Mouse (Mus musculus) right cerebral cortex, postnatal 14 days (tissue): Measurements from ENCODE around the gene Slc2a9.

Experiments used
- DNase-seq: peaks from one replicate; pipeline ENCODE4 v3.0.0; 2022

Gene Slc2a9

DNA sequence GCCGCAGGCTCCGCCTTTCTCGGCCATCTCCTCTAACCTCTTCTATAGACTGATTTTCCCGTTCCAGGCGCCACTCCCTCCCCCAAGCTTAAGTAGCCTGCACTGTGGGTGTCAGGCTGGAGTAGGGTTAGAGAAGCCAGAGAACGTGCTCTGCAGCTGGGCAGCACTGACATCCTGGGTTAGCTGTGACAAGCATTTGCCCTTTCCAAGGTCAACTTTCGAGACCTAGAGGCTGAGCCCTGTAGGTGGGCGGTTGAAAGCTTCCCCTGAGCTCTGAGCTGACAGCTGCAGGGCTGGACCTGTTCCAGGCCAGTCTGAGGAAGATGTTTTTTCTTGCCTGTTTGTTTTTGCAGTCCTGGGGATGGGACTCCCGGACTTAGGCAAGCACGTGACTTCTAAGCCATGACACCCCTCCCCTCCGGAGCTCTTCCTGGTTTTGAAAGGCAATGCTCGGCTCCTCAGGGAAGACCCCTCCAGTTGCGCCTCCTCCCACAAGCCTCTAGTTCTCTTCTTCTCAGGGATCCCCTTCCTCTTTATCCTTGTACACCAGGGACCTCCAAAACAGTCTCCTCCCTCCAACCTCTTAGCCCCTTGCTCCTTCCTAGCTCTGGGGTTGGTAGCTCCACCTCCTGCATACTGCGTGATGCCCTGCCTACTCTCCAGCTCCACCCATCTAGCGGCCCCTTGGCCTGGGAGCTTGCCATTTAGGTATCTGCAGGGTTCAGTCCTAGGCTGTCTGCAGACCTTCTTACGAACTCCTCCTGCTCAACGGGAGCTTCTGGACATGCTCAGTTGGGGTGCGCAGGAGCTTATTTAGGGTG is 136.1 kb downstream of the Slc2a9 start:
- peak; percentile 19 for DNase-seq

DNA sequence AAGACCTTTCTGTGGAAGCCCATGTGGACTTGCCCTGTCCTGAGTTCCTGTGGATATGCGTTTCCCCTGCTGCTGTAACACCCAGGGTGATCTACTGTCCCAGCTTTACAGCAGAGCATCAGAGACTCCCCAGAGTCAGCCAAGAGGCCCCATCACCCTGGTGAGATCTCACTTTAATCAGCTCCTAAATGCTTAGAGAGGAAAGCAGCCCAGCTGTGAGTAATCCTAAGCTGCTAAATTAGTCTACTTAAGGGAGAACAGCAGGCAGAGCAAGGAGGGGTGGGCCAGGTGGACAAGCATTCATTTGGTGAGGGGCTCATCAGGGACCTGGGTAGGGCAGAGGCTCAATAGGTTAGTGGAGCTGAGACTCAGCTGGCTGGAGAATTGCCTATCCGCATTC is 137.4 kb downstream of the Slc2a9 start:
- no peak for DNase-seq

DNA sequence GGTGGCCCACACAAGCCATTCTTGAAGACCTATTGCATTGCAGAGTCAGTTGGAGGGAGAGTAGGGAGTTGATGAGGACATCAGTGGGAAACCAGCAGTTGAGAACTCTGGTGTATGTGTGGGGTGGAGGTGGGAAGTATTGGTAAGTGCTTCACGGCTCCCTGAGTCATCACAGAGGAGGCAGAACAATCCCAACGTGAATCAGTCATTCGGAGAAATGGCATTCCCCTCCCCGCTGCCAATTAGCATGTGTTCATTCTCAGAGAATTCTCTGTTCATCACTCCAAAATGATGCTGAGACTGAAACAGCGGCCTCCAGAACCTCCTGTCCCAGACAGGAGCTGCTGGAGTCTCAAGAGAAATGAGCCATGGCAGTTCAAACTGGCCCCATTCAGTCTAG is 138.5 kb downstream of the Slc2a9 start:
- DNase-seq: no peak

- DNase-seq: no peak
These were observed 143.2 kb downstream of the Slc2a9 start for GRCm38 (mm10) chr5:38359716-38360115.

GRCm38 (mm10) chr5:38356927-38357326 is 146.0 kb downstream of the Slc2a9 start:
- DNase-seq: no peak

DNA sequence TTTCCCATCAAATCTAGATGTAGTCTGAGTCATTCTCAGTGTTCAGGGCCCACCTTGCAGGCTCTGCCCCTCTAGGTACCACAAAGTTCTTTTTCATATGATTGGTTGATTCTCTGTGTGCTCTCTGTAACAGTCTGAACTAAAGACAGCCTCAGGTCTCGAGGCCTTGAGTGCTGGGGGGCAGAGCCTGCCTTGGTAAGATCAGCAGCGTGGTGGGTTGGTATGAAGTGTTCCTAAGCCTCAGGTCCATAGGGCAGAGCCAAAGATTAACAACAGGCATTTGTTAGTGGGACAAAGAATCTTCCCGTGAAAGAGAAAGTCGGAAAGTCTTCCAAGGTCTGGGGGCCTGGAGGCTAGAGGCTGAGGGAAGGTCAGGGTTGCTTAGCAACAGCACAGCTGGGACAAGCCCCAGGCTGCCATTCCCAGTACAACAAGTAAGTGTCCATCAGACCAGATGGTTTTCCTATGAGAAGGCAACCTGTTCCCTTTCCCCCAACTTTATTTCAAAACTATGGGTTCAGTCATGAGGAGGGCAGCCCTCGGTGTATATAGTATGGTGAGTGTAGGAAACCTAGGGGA is 152.5 kb downstream of the Slc2a9 start:
- DNase-seq: no peak

DNA sequence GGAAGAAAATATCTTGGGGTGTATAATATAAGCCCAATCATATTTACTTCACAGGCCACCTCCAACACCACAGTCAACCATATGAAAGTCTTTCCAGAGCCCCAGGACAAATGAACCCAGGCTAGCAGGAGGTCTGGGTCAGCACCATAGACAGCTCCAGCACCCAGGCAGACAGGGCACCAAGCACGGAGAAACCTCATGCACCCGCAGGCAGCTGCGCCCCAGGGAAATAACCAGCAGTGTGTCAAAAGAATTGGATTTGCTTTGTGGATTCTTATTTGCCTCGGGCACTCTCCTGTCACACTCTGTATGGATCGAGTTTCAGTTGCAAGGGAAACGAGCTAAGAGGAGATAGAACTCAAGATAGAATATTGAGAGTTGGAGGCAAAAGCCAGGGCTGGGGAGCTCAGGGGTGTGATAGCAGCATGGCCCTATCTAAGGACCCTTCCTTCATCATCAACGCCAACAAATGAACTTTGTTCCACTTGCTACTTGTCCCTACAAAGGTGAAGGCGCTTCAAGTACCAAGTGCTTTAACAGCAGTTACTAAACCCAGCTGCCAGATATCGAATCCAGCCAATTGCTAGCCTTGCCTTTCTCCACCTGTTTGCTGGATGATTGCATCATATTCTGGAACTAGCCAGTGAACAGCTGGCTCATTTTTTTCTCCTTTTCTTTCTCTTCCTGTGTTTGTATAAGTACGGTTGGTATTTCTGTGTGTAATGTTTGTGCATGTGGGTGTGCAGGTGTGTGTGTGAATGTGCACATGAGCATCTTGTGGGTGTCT is 156.1 kb downstream of the Slc2a9 start:
- DNase-seq: no peak

DNA sequence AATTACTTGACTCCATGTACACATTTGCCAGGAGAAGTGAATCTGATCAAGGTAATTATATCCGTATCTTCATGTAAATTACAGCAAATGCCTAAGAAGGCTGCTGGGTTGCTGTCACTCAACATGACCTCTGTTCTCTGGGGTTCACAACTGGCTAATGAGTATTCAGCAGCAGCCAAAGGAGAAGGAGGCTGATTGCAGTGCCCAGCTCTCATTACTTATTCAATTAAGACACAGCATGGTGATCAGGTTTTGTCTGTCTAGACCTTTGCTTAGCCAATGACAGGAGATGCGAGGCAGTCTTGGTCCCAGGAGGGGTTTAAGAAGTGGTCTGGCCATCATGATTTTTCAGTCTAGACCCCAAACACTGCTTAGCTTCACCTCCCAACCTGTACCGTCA is 159.8 kb downstream of the Slc2a9 start:
- DNase-seq: no peak

GRCm38 (mm10) chr5:38334582-38334981 is 168.4 kb downstream of the Slc2a9 start:
- no peak for DNase-seq

- DNase-seq: no peak
These were observed 169.6 kb downstream of the Slc2a9 start for GRCm38 (mm10) chr5:38333381-38333780.

- DNase-seq: no peak
These were observed 183.8 kb downstream of the Slc2a9 start, which contains the start of gene Drd5 for GRCm38 (mm10) chr5:38318966-38319786. Gene Drd5, plus strand, starts transcription at chr5:38319367.

DNA sequence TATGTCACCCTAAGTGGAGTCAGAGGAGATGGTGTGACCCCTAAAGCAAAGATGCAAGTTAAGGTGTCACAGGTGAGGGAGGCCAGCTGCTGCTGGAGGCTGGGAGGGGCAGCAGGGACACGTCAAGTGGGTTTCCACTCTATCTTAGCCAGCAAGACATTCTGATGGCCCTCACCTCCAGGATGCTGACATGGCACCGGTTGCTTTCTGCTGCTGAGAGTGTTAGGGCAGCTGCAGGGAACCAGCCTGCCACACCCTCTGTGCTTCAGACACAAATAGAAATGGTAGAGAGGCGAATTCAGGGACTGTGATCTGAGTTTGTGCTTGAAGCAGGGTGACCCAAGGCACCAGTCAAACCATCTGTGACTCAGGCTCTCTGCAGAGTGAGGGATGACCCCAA is 193.1 kb downstream of the Slc2a9 start:
- DNase-seq: no peak

DNA sequence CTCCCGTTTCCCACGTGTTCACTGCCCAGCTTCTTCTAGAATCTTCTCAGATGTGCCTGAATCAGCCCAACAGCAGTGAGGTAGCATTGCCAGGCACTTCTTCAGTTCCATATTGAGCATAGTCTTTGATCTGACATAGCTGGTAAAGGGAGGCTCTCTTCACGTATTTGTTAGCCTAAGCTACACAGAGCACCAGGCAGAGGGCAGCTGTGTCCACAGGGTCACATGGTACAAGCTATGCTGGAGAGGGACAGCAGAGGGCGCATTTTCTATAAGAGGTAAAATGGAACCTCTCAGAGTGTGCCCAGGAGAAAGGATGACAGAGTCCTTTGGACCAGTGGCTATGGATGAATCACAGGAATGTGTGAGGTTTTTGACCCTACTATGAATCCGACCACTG is 194.1 kb downstream of the Slc2a9 start:
- DNase-seq: peak; percentile 68

DNA sequence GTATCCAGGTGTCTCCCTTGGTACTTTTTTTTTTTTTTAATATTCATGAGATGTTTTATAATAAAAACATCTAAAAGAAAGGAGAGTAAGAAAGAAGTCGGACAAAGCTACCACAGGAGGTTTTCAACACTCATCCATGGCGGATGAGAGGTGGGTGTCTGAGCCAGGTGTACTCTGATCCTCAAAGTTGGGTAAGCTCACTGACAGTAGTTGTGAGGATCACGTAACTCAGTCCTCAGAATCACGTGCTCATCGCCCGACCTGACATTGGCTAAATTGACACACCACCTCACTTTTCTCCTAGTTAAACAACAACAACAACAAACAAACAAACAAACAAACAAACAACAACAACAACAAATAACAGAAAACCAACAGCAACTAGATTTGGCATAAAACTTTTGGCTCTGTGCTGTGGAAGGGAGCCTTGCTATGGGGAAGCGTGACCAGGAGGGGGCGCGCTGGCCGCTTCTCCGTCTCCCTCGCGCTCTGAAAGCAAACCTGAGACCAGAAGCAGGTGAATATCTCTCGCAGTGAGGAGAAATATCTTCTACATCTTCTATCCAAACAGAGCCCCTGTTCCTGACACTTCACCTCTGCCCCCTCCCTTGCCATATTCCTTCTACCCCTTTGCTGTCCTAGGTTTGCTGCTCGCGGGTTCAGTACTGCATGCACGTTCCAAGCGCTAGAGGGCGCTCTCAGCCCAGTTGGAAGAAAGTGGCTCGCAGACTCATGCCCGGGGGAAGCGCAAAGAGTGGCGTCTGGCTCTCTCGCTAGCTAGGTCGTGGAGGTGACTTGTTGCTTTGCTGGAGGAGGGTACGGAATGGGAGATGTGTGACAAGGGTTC is 195.5 kb downstream of the Slc2a9 start:
- peak; percentile 92 for DNase-seq

DNA sequence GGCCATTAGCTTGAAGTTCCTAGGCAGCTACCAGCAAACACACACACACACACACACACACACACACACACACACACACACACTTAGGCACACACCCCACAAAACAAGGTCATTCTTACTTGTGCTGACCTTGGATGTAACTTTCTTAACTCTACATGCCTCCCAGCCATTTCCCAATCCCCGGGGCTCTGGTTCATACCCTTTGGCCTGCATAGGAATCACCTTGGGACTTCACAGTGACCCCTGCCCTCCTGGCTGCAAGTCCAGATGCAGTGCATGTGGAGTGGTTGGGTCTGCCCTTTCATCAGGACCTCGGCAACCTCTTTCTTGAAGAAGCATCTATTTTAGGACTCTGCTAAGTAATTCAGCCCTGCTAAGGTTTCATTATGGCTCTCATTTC is 197.7 kb downstream of the Slc2a9 start:
- no peak for DNase-seq

DNA sequence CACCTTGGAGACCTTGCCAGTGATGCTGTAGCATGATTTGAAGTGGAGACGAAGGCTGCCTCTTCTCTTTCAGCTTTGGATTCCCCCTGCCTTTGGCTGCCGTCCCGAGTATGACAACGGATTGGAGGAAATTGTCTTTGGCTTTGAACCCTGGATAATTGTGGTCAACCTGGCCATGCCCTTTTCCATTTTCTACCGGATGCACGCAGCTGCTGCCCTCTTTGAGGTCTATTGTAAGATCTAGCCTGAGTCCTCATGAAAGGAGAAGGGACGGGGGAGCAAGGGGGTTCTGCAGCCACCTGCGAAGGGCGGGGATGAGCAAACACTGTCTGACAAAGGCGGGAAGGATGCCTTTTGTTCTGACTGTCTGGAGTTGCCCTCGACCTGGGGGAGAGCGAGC is 200.3 kb downstream of the Slc2a9 start:
- DNase-seq: no peak

- no peak for DNase-seq
These were observed 201.1 kb downstream of the Slc2a9 start for GRCm38 (mm10) chr5:38301761-38302411.
